Mouse (Mus musculus) limb, embryonic 14.5 days (tissue): ENCODE measurements around the gene Ppp1r1a. TPM values are rescaled to one million over a fixed set of nuclear protein-coding genes. Genes with fewer than 3 reads are reported as not detected.

Experiments used
- ATAC-seq: fragments of 200-750 bp; cut with Nextera tagmentation; 2 replicates; pipeline ENCODE4 v1.8.0; 2017; ENCODE audit warnings: low read depth, moderate number of reproducible peaks, moderate TSS enrichment; ENCODE audit not compliant: low FRiP score
- DNase-seq: peaks from one replicate; pipeline ENCODE4 v3.0.0-alpha.2; 2015; ENCODE audit warnings: low spot score
- H3K27ac ChIP-seq: fragments of 300-500 bp; sonication (generic); replicated peaks from 2 replicates; pipeline ENCODE4 v1.5.1; 2014; ENCODE audit warnings: low read depth, mild to moderate bottlenecking, low read length, moderate library complexity, mixed read lengths
- H3K27me3 ChIP-seq: fragments of 300-500 bp; sonication (generic); 2 replicates; pipeline ENCODE4 v1.6.1; 2014; ENCODE audit warnings: low read length, mixed read lengths; ENCODE audit not compliant: control insufficient read depth, insufficient read depth
- H3K36me3 ChIP-seq: fragments of 300-500 bp; sonication (generic); 2 replicates; pipeline ENCODE4 v1.6.1; 2014; ENCODE audit warnings: mild to moderate bottlenecking, low read length, moderate library complexity, mixed read lengths; ENCODE audit not compliant: control insufficient read depth, insufficient read depth
- H3K4me1 ChIP-seq: fragments of 300-500 bp; sonication (generic); 2 replicates; pipeline ENCODE4 v1.6.1; 2014; ENCODE audit warnings: antibody characterized with exemption, low read length, mixed read lengths; ENCODE audit not compliant: control insufficient read depth, insufficient read depth
- H3K4me2 ChIP-seq: fragments of 300-500 bp; sonication (generic); replicated peaks from 2 replicates; pipeline ENCODE4 v1.6.1; 2014; ENCODE audit warnings: low read depth, mild to moderate bottlenecking, low read length, moderate library complexity; ENCODE audit not compliant: severe bottlenecking
- H3K4me3 ChIP-seq: fragments of 300-500 bp; sonication (generic); replicated peaks from 2 replicates; pipeline ENCODE4 v1.5.1; 2014; ENCODE audit warnings: low read length
- H3K9ac ChIP-seq: fragments of 300-500 bp; sonication (generic); 2 replicates; pipeline ENCODE4 v1.6.1; 2014; ENCODE audit warnings: mild to moderate bottlenecking, low read depth, low read length, moderate library complexity; ENCODE audit not compliant: severe bottlenecking
- H3K9me3 ChIP-seq: fragments of 300-500 bp; sonication (generic); 2 replicates; pipeline ENCODE4 v1.6.1; 2016; ENCODE audit warnings: low read length; ENCODE audit not compliant: control insufficient read depth
- POLR2A ChIP-seq: fragments of 200-500 bp; IDR thresholded peaks from 2 replicates; pipeline ENCODE4 v1.8.0; 2012; ENCODE audit warnings: inconsistent platforms, mild to moderate bottlenecking, moderate library complexity, borderline replicate concordance; ENCODE audit not compliant: insufficient read depth, insufficient read length; ENCODE audit errors: extremely low read depth
- WGBS: fragments of 180-500 bp; shearing (Covaris S2); extraction: QIAGEN DNeasy Blood & Tissue Kit; methylation state at CpG from one replicate; pipeline ENCODE4 v1.1.7; 2014; 5-methylcytosine and 5-hydroxymethylcytosine counted together
- polyA plus RNA-seq, 2 experiments: library from polyadenylated mRNA; depleted of rRNA in 1 of 2; stranded (reverse) in 1 of 2; unstranded in 1 of 2; fragments of >200 nt; fragmentation: Nextera tagmentation in 1 of 2; extraction: Ambion mirVana in 1 of 2; gene quantifications; 2 replicates each; pipeline versions ENCODE4 v1.2.1 to v1.2.3; 2012 to 2014

The Ppp1r1a gene
- polyA plus RNA-seq, 2 experiments, result 6.3 to 9.6 TPM

DNA sequence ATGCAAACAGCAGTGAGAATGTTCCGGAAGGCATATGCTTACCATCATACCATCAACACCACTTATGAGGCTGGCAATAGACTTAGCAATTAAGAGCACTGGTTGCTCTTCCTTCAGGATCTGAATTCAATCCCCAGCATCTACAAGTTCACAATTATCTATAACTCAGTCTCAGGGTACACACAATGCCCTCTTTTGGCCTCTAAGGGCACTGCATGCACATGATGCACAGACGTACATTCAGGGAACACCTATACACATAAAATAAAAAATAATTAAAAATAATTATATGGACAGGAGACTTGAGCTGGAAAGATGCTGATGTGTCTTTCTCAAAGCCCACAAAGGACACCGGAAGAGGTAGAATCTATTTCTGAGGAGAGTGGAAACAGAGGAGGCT is 10.2 kb upstream of the Ppp1r1a start:
- no peak for TF ChIP-seq POLR2A
- H3K9ac ChIP-seq, result no peak overlapping the region
- H3K27ac ChIP-seq, result no peak overlapping the region
- H3K4me1 ChIP-seq, result no peaks in the 10 kb centered on the region
- no peaks in the 10 kb centered on the region for H3K9me3 ChIP-seq
- no peak overlapping the region for H3K4me2 ChIP-seq
- WGBS, result 84% methylated on average over 3 of the region's 3 CpGs
- H3K36me3 ChIP-seq, result no peaks in the 10 kb centered on the region
- ATAC-seq (no peak), DNase-seq (no peak)
- H3K4me3 ChIP-seq, result no peak overlapping the region
- no peaks in the 10 kb centered on the region for H3K27me3 ChIP-seq

GRCm38 (mm10) chr15:103542526-103542925 is 4.7 kb upstream of the Ppp1r1a start:
- Histone ChIP-seq H3K9me3 (no peaks in the 10 kb centered on the region), H3K9ac (no peak overlapping the region), H3K27ac (no peak overlapping the region), H3K4me3 (no peak overlapping the region), H3K27me3 (no peaks in the 10 kb centered on the region; the same call in 1 of the 2 replicates), H3K4me1 (no peaks in the 10 kb centered on the region; the same call in 1 of the 2 replicates), H3K36me3 (no peaks in the 10 kb centered on the region), H3K4me2 (no peak overlapping the region)
- DNase-seq, result no peak
- no peak for ATAC-seq
- TF ChIP-seq POLR2A, result no peak

- H3K4me3 ChIP-seq, result no peak overlapping the region
- no peak overlapping the region for H3K9ac ChIP-seq
- no peak for DNase-seq
- no peak overlapping the region for H3K4me2 ChIP-seq
- no peak overlapping the region for H3K27ac ChIP-seq
- no peak for ATAC-seq
- no peak for TF ChIP-seq POLR2A
- H3K27me3 ChIP-seq, result peaks cover 8% of the 10 kb centered on the region
- no peaks in the 10 kb centered on the region for H3K36me3 ChIP-seq
- no peaks in the 10 kb centered on the region for H3K9me3 ChIP-seq
- WGBS, result 77% methylated on average over 1 of the region's 1 CpGs
- H3K4me1 ChIP-seq, result peaks cover 6% of the 10 kb centered on the region
Observed at GRCm38 (mm10) chr15:103540646-103541045, 2.8 kb upstream of the Ppp1r1a start.

- no peak for ATAC-seq
- no peak for DNase-seq
- Histone ChIP-seq H3K4me1 (peaks cover 6% of the 10 kb centered on the region), H3K27ac (no peak overlapping the region), H3K9ac (no peak overlapping the region), H3K4me3 (no peak overlapping the region), H3K36me3 (no peaks in the 10 kb centered on the region), H3K4me2 (no peak overlapping the region), H3K9me3 (no peaks in the 10 kb centered on the region), H3K27me3 (peaks cover 8% of the 10 kb centered on the region)
- WGBS, result 54% methylated on average over 2 of the region's 2 CpGs
- TF ChIP-seq POLR2A, result no peak
Observed at GRCm38 (mm10) chr15:103539259-103539658, 1.5 kb upstream of the Ppp1r1a start.

GRCm38 (mm10) chr15:103537011-103537821 is 587 bp downstream of the Ppp1r1a start:
- peak overlapping the region; percentile 96 for H3K4me2 ChIP-seq
- H3K27ac ChIP-seq, result no peak overlapping the region
- H3K36me3 ChIP-seq, result no peaks in the 10 kb centered on the region
- WGBS, result 3% methylated on average over 35 of the region's 37 CpGs
- ATAC-seq, result peak; percentile 24
- TF ChIP-seq POLR2A, result no peak
- peaks cover 8% of the 10 kb centered on the region for H3K27me3 ChIP-seq
- peak overlapping the region; percentile 63 for H3K4me3 ChIP-seq
- H3K9me3 ChIP-seq, result no peaks in the 10 kb centered on the region
- H3K9ac ChIP-seq, result peak overlapping the region; percentile 62
- H3K4me1 ChIP-seq, result peaks cover 6% of the 10 kb centered on the region
- no peak for DNase-seq
